Mouse (Mus musculus) limb, embryonic 14.5 days (tissue): ENCODE measurements at regions not wholly inside any gene's neighbourhood (a gene's known extent, or its start where the extent isn't known, plus 50 kb on each side); places are given as distances from the start of the nearest gene placed in this dataset.

Experiments
- ATAC-seq: fragments of 200-750 bp; cut with Nextera tagmentation; 2 replicates; pipeline ENCODE4 v1.8.0; 2017; ENCODE audit warnings: low read depth, moderate number of reproducible peaks, moderate TSS enrichment; ENCODE audit not compliant: low FRiP score
- DNase-seq: peaks from one replicate; pipeline ENCODE4 v3.0.0-alpha.2; 2015; ENCODE audit warnings: low spot score
- H3K27ac ChIP-seq: fragments of 300-500 bp; sonication (generic); replicated peaks from 2 replicates; pipeline ENCODE4 v1.5.1; 2014; ENCODE audit warnings: low read depth, mild to moderate bottlenecking, low read length, moderate library complexity, mixed read lengths
- H3K27me3 ChIP-seq: fragments of 300-500 bp; sonication (generic); 2 replicates; pipeline ENCODE4 v1.6.1; 2014; ENCODE audit warnings: low read length, mixed read lengths; ENCODE audit not compliant: control insufficient read depth, insufficient read depth
- H3K36me3 ChIP-seq: fragments of 300-500 bp; sonication (generic); 2 replicates; pipeline ENCODE4 v1.6.1; 2014; ENCODE audit warnings: mild to moderate bottlenecking, low read length, moderate library complexity, mixed read lengths; ENCODE audit not compliant: control insufficient read depth, insufficient read depth
- H3K4me1 ChIP-seq: fragments of 300-500 bp; sonication (generic); 2 replicates; pipeline ENCODE4 v1.6.1; 2014; ENCODE audit warnings: antibody characterized with exemption, low read length, mixed read lengths; ENCODE audit not compliant: control insufficient read depth, insufficient read depth
- H3K4me2 ChIP-seq: fragments of 300-500 bp; sonication (generic); replicated peaks from 2 replicates; pipeline ENCODE4 v1.6.1; 2014; ENCODE audit warnings: low read depth, mild to moderate bottlenecking, low read length, moderate library complexity; ENCODE audit not compliant: severe bottlenecking
- H3K4me3 ChIP-seq: fragments of 300-500 bp; sonication (generic); replicated peaks from 2 replicates; pipeline ENCODE4 v1.5.1; 2014; ENCODE audit warnings: low read length
- H3K9ac ChIP-seq: fragments of 300-500 bp; sonication (generic); 2 replicates; pipeline ENCODE4 v1.6.1; 2014; ENCODE audit warnings: mild to moderate bottlenecking, low read depth, low read length, moderate library complexity; ENCODE audit not compliant: severe bottlenecking
- H3K9me3 ChIP-seq: fragments of 300-500 bp; sonication (generic); 2 replicates; pipeline ENCODE4 v1.6.1; 2016; ENCODE audit warnings: low read length; ENCODE audit not compliant: control insufficient read depth
- POLR2A ChIP-seq: fragments of 200-500 bp; IDR thresholded peaks from 2 replicates; pipeline ENCODE4 v1.8.0; 2012; ENCODE audit warnings: inconsistent platforms, mild to moderate bottlenecking, moderate library complexity, borderline replicate concordance; ENCODE audit not compliant: insufficient read depth, insufficient read length; ENCODE audit errors: extremely low read depth
- WGBS: fragments of 180-500 bp; shearing (Covaris S2); extraction: QIAGEN DNeasy Blood & Tissue Kit; methylation state at CpG from one replicate; pipeline ENCODE4 v1.1.7; 2014; 5-methylcytosine and 5-hydroxymethylcytosine counted together

- TF ChIP-seq POLR2A = no peak
- 0 out of 2 replicates have a peak overlapping the region, but pooled peaks have one; percentile 22 for H3K9ac ChIP-seq
- no peaks in the 10 kb centered on the region for H3K9me3 ChIP-seq
- WGBS = 13% methylated on average over 12 of the region's 12 CpGs
- peak; percentile 54 for ATAC-seq
- H3K27ac ChIP-seq = peak overlapping the region; percentile 89
- H3K4me1 ChIP-seq = peaks cover 38% of the 10 kb centered on the region
- H3K4me3 ChIP-seq = peak overlapping the region; percentile 16
- peak overlapping the region; percentile 44 for H3K4me2 ChIP-seq
- no peaks in the 10 kb centered on the region for H3K27me3 ChIP-seq
- H3K36me3 ChIP-seq = no peaks in the 10 kb centered on the region
- DNase-seq = peak; percentile 86
Measured at GRCm38 (mm10) chr10:126144609-126145202, 178.7 kb downstream of the Lrig3 start.

GRCm38 (mm10) chr10:126157300-126157699 lies 191.3 kb downstream of the Lrig3 start:
- no peak overlapping the region for H3K4me3 ChIP-seq
- H3K27me3 ChIP-seq = no peaks in the 10 kb centered on the region
- 66% methylated on average over 4 of the region's 4 CpGs for WGBS
- H3K27ac ChIP-seq = no peak overlapping the region
- TF ChIP-seq POLR2A = no peak
- H3K4me1 ChIP-seq = 0 out of 2 replicates have a peak, but pooled peaks cover 4% of the 10 kb centered on the region
- H3K36me3 ChIP-seq = no peaks in the 10 kb centered on the region
- no peaks in the 10 kb centered on the region for H3K9me3 ChIP-seq
- DNase-seq (no peak), ATAC-seq (no peak)
- no peak overlapping the region for H3K9ac ChIP-seq
- H3K4me2 ChIP-seq = no peak overlapping the region

- TF ChIP-seq POLR2A = no peak
- Histone ChIP-seq H3K4me1 (0 out of 2 replicates have a peak, but pooled peaks cover 7% of the 10 kb centered on the region), H3K9ac (no peak overlapping the region), H3K4me2 (no peak overlapping the region), H3K27me3 (no peaks in the 10 kb centered on the region), H3K27ac (no peak overlapping the region), H3K9me3 (no peaks in the 10 kb centered on the region), H3K4me3 (no peak overlapping the region), H3K36me3 (no peaks in the 10 kb centered on the region)
- ATAC-seq (no peak), DNase-seq (no peak)
- WGBS = 56% methylated on average over 5 of the region's 5 CpGs
Measured at GRCm38 (mm10) chr10:126165215-126165614, 199.2 kb downstream of the Lrig3 start.

GRCm38 (mm10) chr10:126169095-126169873 lies 203.3 kb downstream of the Lrig3 start:
- 34% methylated on average over 25 of the region's 25 CpGs for WGBS
- Histone ChIP-seq H3K27ac (no peak overlapping the region), H3K4me2 (peak overlapping the region; percentile 27), H3K4me1 (0 out of 2 replicates have a peak, but pooled peaks cover 7% of the 10 kb centered on the region), H3K9me3 (no peaks in the 10 kb centered on the region), H3K9ac (no peak overlapping the region), H3K27me3 (no peaks in the 10 kb centered on the region), H3K36me3 (no peaks in the 10 kb centered on the region), H3K4me3 (peak overlapping the region; percentile 6; the same call in 1 of the 2 replicates)
- ATAC-seq (peak; percentile 30; the same call in 1 of the 2 replicates), DNase-seq (peak; percentile 43)
- TF ChIP-seq POLR2A = no peak

GRCm38 (mm10) chr10:126169874-126170163 lies 203.9 kb downstream of the Lrig3 start:
- no peaks in the 10 kb centered on the region for H3K9me3 ChIP-seq
- WGBS = 53% methylated on average over 5 of the region's 5 CpGs
- no peak for TF ChIP-seq POLR2A
- peak; percentile 26; the same call in 1 of the 2 replicates for ATAC-seq
- H3K4me3 ChIP-seq = no peak overlapping the region
- no peak overlapping the region for H3K27ac ChIP-seq
- no peaks in the 10 kb centered on the region for H3K36me3 ChIP-seq
- H3K27me3 ChIP-seq = no peaks in the 10 kb centered on the region
- no peak overlapping the region for H3K9ac ChIP-seq
- DNase-seq = peak; percentile 65
- 0 out of 2 replicates have a peak, but pooled peaks cover 7% of the 10 kb centered on the region for H3K4me1 ChIP-seq
- peak overlapping the region; percentile 27; the same call in 1 of the 2 replicates for H3K4me2 ChIP-seq
